Mouse (Mus musculus): ENCODE measurements around the gene Tead4.
"Not testable (repeated sequence)": the region's sequence is repeated elsewhere in the genome, so short reads cannot be mapped to it uniquely, and the experiment has no call there.

Tead4 gene

GRCm38 (mm10) chr6:128300134-128301001 is at the start of gene Tead4:
Gene Tead4, minus strand, starts transcription at chr6:128300823.
- in situ Hi-C loops (cut with MboI) = no loop called here

GRCm38 (mm10) chr6:128349711-128350110 is 49.1 kb upstream of the Tead4 start:
- in situ Hi-C loops (cut with MboI) = no loop called here

- in situ Hi-C loops (cut with MboI) = no loop called here
Measured at GRCm38 (mm10) chr6:128346782-128347181, 46.2 kb upstream of the Tead4 start.

- in situ Hi-C loops (cut with MboI) = no loop called here
Measured at GRCm38 (mm10) chr6:128345623-128346022, 45.0 kb upstream of the Tead4 start.

GRCm38 (mm10) chr6:128341956-128342723 is 41.5 kb upstream of the Tead4 start:
- in situ Hi-C loops (cut with MboI) = no loop called here

- in situ Hi-C loops (cut with MboI) = no loop called here
Measured at GRCm38 (mm10) chr6:128338876-128339275, 38.3 kb upstream of the Tead4 start.

GRCm38 (mm10) chr6:128337467-128337866 is 36.8 kb upstream of the Tead4 start:
- in situ Hi-C loops (cut with MboI) = no loop called here

GRCm38 (mm10) chr6:128334397-128335124 is 33.9 kb upstream of the Tead4 start:
- in situ Hi-C loops (cut with MboI) = no loop called here

- in situ Hi-C loops (cut with MboI) = no loop called here
Measured at GRCm38 (mm10) chr6:128318317-128318716, 17.7 kb upstream of the Tead4 start.

- in situ Hi-C loops (cut with MboI) = no loop called here
Measured at GRCm38 (mm10) chr6:128315597-128315996, 15.0 kb upstream of the Tead4 start.

- in situ Hi-C loops (cut with MboI) = no loop called here
Measured at GRCm38 (mm10) chr6:128314796-128315195, 14.2 kb upstream of the Tead4 start.

- in situ Hi-C loops (cut with MboI) = no loop called here
Measured at GRCm38 (mm10) chr6:128308311-128308710, 7.7 kb upstream of the Tead4 start.

GRCm38 (mm10) chr6:128304801-128305200 is 4.2 kb upstream of the Tead4 start:
- in situ Hi-C loops (cut with MboI) = no loop called here

- in situ Hi-C loops (cut with MboI) = not testable (repeated sequence)
Measured at GRCm38 (mm10) chr6:128302640-128303039, 2.0 kb upstream of the Tead4 start.

- in situ Hi-C loops (cut with MboI) = no loop called here
Measured at GRCm38 (mm10) chr6:128301891-128302290, 1.3 kb upstream of the Tead4 start.

- in situ Hi-C loops (cut with MboI) = no loop called here
Measured at GRCm38 (mm10) chr6:128301458-128301857, 835 bp upstream of the Tead4 start.

- in situ Hi-C loops (cut with MboI) = no loop called here
Measured at GRCm38 (mm10) chr6:128299292-128300133, 1.1 kb downstream of the Tead4 start.

- in situ Hi-C loops (cut with MboI) = no loop called here
Measured at GRCm38 (mm10) chr6:128298246-128298645, 2.4 kb downstream of the Tead4 start.

GRCm38 (mm10) chr6:128296750-128297393 is 3.8 kb downstream of the Tead4 start:
- in situ Hi-C loops (cut with MboI) = no loop called here

- in situ Hi-C loops (cut with MboI) = no loop called here
Measured at GRCm38 (mm10) chr6:128295876-128296749, 4.5 kb downstream of the Tead4 start.
